8 mouse cellular contexts compared by ENCODE assay signal in the genomic region with DNA sequence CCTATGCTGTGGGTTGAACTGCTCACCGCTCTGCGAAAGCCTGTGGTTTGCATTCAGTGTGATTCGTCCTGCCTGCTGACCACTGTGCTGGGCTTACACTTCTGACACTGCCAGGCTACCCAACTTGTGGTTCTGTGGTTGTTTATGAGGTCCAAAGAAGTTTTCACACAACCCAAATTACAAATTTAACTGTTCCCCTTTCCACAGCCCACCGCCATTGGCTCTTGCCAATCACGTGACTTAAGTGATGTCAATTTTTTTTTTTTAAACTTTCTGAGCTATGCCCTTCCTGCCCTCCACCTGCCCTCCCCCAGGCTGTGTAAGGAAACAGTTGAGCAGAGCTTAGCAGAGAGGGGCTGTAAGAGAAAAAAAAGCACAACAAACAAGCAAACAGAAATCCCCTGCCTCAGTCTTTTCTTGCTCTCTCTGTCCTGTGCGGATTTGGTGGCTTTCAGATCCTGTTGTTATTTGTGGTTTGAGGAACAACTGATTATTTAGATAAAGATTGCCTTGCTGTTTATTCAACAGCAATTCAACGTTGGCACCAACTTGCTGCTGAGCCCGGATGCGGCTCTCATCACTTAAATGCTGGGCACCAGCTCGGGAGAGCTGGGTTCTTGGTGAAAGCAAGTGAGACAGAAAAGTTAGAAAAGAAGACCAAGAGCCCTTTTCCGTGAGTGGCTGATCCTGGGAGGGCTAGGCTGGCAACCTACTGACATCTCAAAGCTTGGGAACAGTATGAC. TPM values are rescaled to one million over a fixed set of nuclear protein-coding genes. Genes with fewer than 3 reads are reported as not detected.
DNase-seq lines count a peak whose midpoint lies in the region; ATAC-seq and TF ChIP-seq lines count a peak whose summit lies in the region.

Runx1 (minus strand) TSS at position 242 of the 743 bp plus-strand sequence.

- 14% methylated on average over 11 of the region's 11 CpGs for WGBS in liver, embryonic 14.5 days (ENCODE audit: insufficient replicate concordance)
- WGBS in midbrain, embryonic 11.5 days: 92% methylated on average over 11 of the region's 11 CpGs

- no peaks in the 10 kb centered on the region for H3K9me3 ChIP-seq in liver, embryonic 14.5 days (ENCODE audit: control insufficient read depth, low read length)
- no peaks in the 10 kb centered on the region for H3K9me3 ChIP-seq in midbrain, embryonic 11.5 days (ENCODE audit: control insufficient read depth, low read length)

- peak; percentile 54 for ATAC-seq in liver, embryonic 14.5 days (ENCODE audit: insufficient read depth)
- ATAC-seq in midbrain, embryonic 11.5 days (ENCODE audit: low FRiP score): no peak

- peak within 1 kb of the TSS; percentile 94 for H3K9ac ChIP-seq in liver, embryonic 14.5 days (replicated peaks)
- no peak within 1 kb of the TSS for H3K9ac ChIP-seq in midbrain, embryonic 11.5 days (ENCODE audit: low read length)

- H3K4me3 ChIP-seq in liver, embryonic 14.5 days (ENCODE audit: insufficient read depth in 1 of 2, low read depth in 2 of 2, low read length in 2 of 2): peak within 1 kb of the TSS; percentile 86 to 99
- H3K4me3 ChIP-seq in midbrain, embryonic 11.5 days (ENCODE audit: low read depth, low read length): no peak within 1 kb of the TSS

- TF ChIP-seq CTCF in liver, embryonic 14.5 days (IDR thresholded peaks at IDR 0.05; ENCODE audit: low read depth): no peak

- H3K27me3 ChIP-seq in liver, embryonic 14.5 days (ENCODE audit: control insufficient read depth, insufficient read depth, low read length): no peaks in the 10 kb centered on the region; the same call in 1 of the 2 replicates
- no peaks in the 10 kb centered on the region for H3K27me3 ChIP-seq in midbrain, embryonic 11.5 days (ENCODE audit: control insufficient read depth, insufficient read depth, low read length)

- peak within 1 kb of the TSS; percentile 88 for H3K27ac ChIP-seq in liver, embryonic 14.5 days
- no peak within 1 kb of the TSS for H3K27ac ChIP-seq in midbrain, embryonic 11.5 days (ENCODE audit: low read depth, low read length)

- H3K4me1 ChIP-seq in liver, embryonic 14.5 days (replicated peaks; ENCODE audit: control insufficient read depth in 2 of 2, insufficient read depth in 2 of 2, low read length in 1 of 2): peaks cover 34 to 36% of the 10 kb centered on the region in 2 experiments
- H3K4me1 ChIP-seq in midbrain, embryonic 11.5 days (ENCODE audit: control insufficient read depth, insufficient read depth, low read length): peaks cover 11% of the 10 kb centered on the region

- TF ChIP-seq EP300 in liver, embryonic 14.5 days (IDR thresholded peaks at IDR 0.05; ENCODE audit: low read depth): no peak

- H3K36me3 ChIP-seq in liver, embryonic 14.5 days (replicated peaks; ENCODE audit: control insufficient read depth, insufficient read depth, low read depth): no peaks in the 10 kb centered on the region
- no peaks in the 10 kb centered on the region for H3K36me3 ChIP-seq in midbrain, embryonic 11.5 days (ENCODE audit: control insufficient read depth, insufficient read depth, low read length)

- H3K4me2 ChIP-seq in liver, embryonic 14.5 days (ENCODE audit: low read depth): peak within 1 kb of the TSS; percentile 91
- H3K4me2 ChIP-seq in midbrain, embryonic 11.5 days: no peak within 1 kb of the TSS

- DNase-seq in layer of hippocampus, adult 9-11 months: peak; percentile 77
- DNase-seq in layer of hippocampus, adult 9-10 months (ENCODE audit: low spot score): no peak
- peak; percentile 68 for DNase-seq in c-Kit-negative CD71-positive TER-119-positive erythroid progenitor cells, embryonic 14.5 days (ENCODE audit: low read depth, low spot score)
- DNase-seq in liver, embryonic 14.5 days (ENCODE audit: low read depth in 3 of 3, low spot score in 3 of 3): peak; percentile 60 to 78 (median 62)
- peak; percentile 73 for DNase-seq in spleen, adult 18-20 months
- DNase-seq in cerebellum, adult 11-12 months: no peak
- no peak for DNase-seq in midbrain, embryonic 11.5 days (ENCODE audit: low spot score, missing footprints)
- no peak for DNase-seq in urinary bladder, adult 18-20 months (ENCODE audit: low spot score in 2 of 2)

RNA-seq across cellular contexts. Expression of gene Runx1, which starts in this region (rescaled TPM):
- polyA plus RNA-seq in liver, embryonic 14.5 days (2012; rRNA removed): 2.7 and 3.0 TPM in 2 replicates
- 4.4 and 4.5 TPM in 2 replicates for polyA plus RNA-seq in liver, embryonic 14.5 days (2014; fragmentation: Nextera tagmentation; extraction: Ambion mirVana)
- polyA plus RNA-seq in midbrain, embryonic 11.5 days (2014; fragmentation: Nextera tagmentation; extraction: Ambion mirVana): 0.93 and 0.97 TPM in 2 replicates

Comparison
In these comparisons a context has a peak if more than half of its experiments do, and no peak if none do; other contexts are left out.
1. DNase-seq: peak in layer of hippocampus, adult 9-11 months (single experiment), c-Kit-negative CD71-positive TER-119-positive erythroid progenitor cells, embryonic 14.5 days (single experiment), liver, embryonic 14.5 days (3 of 3) and spleen, adult 18-20 months (2 of 2); none in layer of hippocampus, adult 9-10 months (single experiment), cerebellum, adult 11-12 months (single experiment), midbrain, embryonic 11.5 days (single experiment) and urinary bladder, adult 18-20 months (0 of 2).